Mouse (Mus musculus) stomach, embryonic 16.5 days (tissue): ENCODE measurements at regions not wholly inside any gene's neighbourhood (a gene's known extent, or its start where the extent isn't known, plus 50 kb on each side); places are given as distances from the start of the nearest gene placed in this dataset.

Experiments
- ATAC-seq: fragments of 200-750 bp; cut with Nextera tagmentation; 2 replicates; pipeline ENCODE4 v1.8.0; 2017; ENCODE audit warnings: moderate number of reproducible peaks, moderate TSS enrichment; ENCODE audit not compliant: insufficient read depth, low FRiP score
- H3K27ac ChIP-seq: fragments of 300-500 bp; sonication (generic); 2 replicates; pipeline ENCODE4 v1.5.1; 2014; ENCODE audit warnings: low read length
- H3K27me3 ChIP-seq: fragments of 300-500 bp; sonication (generic); 2 replicates; pipeline ENCODE4 v1.6.1; 2014; ENCODE audit warnings: low read length, control low read depth, mixed read lengths; ENCODE audit not compliant: control insufficient read depth, insufficient read depth
- H3K36me3 ChIP-seq: fragments of 300-500 bp; sonication (generic); 2 replicates; pipeline ENCODE4 v1.6.1; 2014; ENCODE audit warnings: low read length; ENCODE audit not compliant: control insufficient read depth, insufficient read depth
- H3K4me1 ChIP-seq: fragments of 300-500 bp; sonication (generic); 2 replicates; pipeline ENCODE4 v1.6.1; 2014; ENCODE audit warnings: low read length, control low read depth, mixed read lengths; ENCODE audit not compliant: control insufficient read depth, insufficient read depth
- H3K4me2 ChIP-seq: fragments of 300-500 bp; sonication (generic); 2 replicates; pipeline ENCODE4 v1.6.1; 2014; ENCODE audit warnings: low read depth, low read length, mixed read lengths
- H3K4me3 ChIP-seq: fragments of 300-500 bp; sonication (generic); replicated peaks from 2 replicates; pipeline ENCODE4 v1.5.1; 2014; ENCODE audit warnings: mild to moderate bottlenecking, low read length
- H3K9ac ChIP-seq: fragments of 300-500 bp; sonication (generic); 2 replicates; pipeline ENCODE4 v1.6.1; 2014; ENCODE audit warnings: low read length
- H3K9me3 ChIP-seq: fragments of 300-500 bp; sonication (generic); replicated peaks from 2 replicates; pipeline ENCODE4 v1.6.1; 2016; ENCODE audit warnings: low read length, control low read depth; ENCODE audit not compliant: control insufficient read depth
- WGBS: fragments of 180-500 bp; shearing (Covaris S2); extraction: QIAGEN DNeasy Blood & Tissue Kit; methylation state at CpG from one replicate; pipeline ENCODE4 v1.1.7; 2014; 5-methylcytosine and 5-hydroxymethylcytosine counted together

GRCm38 (mm10) chr11:44348308-44348707 lies 51.6 kb upstream of the Il12b start:
- no peak for ATAC-seq
- Histone ChIP-seq H3K27ac (no peak overlapping the region), H3K4me3 (no peak overlapping the region), H3K4me2 (no peak overlapping the region), H3K36me3 (no peaks in the 10 kb centered on the region), H3K9ac (no peak overlapping the region), H3K4me1 (no peaks in the 10 kb centered on the region), H3K27me3 (no peaks in the 10 kb centered on the region), H3K9me3 (no peaks in the 10 kb centered on the region)
- 67% methylated on average over 3 of the region's 3 CpGs for WGBS

GRCm38 (mm10) chr11:44349546-44349945 lies 50.3 kb upstream of the Il12b start:
- no peak overlapping the region for H3K4me3 ChIP-seq
- no peak overlapping the region for H3K9ac ChIP-seq
- H3K36me3 ChIP-seq, result no peaks in the 10 kb centered on the region
- H3K27me3 ChIP-seq, result no peaks in the 10 kb centered on the region
- H3K9me3 ChIP-seq, result no peaks in the 10 kb centered on the region
- H3K27ac ChIP-seq, result no peak overlapping the region
- WGBS, result 77% methylated on average over 8 of the region's 8 CpGs
- H3K4me2 ChIP-seq, result no peak overlapping the region
- ATAC-seq, result no peak
- H3K4me1 ChIP-seq, result no peaks in the 10 kb centered on the region
